Mouse (Mus musculus): ENCODE results near the gene Cab39l. TPM values are rescaled to one million over a fixed set of nuclear protein-coding genes. Genes with fewer than 3 reads are reported as not detected.
"Not testable (repeated sequence)": the region's sequence is repeated elsewhere in the genome, so short reads cannot be mapped to it uniquely, and the experiment has no call there.

Gene Cab39l
- total RNA-seq, 1 experiment from 2014 or later: 27.5 TPM

DNA sequence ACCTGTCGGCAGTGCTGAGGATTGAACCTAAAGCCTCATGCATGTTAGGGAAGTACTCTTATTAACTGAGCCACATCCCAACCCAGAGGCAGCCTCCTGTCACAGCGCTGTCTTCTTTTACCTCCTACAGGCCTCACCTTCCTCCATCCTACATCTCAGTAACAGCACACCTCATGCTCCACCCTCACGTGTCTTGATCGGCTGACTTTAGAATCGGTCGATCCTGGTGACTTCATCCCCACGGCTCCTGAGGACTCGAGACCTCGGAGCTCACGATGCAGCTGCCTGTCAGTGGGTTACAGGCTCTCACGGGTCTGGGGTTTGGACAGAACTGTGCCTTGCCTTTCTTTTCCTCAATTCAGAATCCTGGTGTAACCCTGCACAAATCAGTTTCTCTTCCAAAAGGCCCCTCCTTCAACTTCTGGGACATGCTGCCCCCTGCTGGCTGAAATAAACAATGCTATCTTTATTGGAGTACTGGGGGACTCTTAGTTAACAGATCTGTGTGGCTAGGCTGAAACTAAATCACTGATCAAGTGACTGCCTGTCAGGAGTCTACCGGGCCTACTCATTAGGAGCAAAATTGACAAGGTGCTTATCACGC lies 115.3 kb downstream of the Cab39l start:
- ATAC-seq (replicated peaks; ENCODE audit: low read depth, poor library complexity, severe bottlenecking): peak; percentile 62

DNA sequence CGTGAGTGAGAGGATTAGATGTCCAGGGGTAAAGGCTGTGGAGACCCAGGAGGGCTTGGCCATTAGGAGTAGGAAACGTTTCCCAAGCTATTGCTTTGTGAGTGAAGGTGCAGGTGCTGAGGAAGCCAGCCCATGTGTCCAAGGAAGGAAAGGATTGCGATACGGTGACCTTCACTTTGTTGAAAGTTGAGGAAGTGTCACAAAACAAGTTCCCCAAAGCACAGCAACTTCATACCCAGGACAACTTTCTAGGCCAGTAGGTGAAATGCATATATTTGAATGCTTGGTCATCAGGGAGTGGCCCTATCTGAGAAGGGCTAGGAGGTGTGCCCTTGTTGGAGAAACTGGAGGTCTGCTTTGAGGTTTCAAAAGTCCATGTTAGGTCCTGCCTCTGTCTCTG lies 116.3 kb downstream of the Cab39l start:
- no peak for ATAC-seq (replicated peaks; ENCODE audit: low read depth, poor library complexity, severe bottlenecking)

DNA sequence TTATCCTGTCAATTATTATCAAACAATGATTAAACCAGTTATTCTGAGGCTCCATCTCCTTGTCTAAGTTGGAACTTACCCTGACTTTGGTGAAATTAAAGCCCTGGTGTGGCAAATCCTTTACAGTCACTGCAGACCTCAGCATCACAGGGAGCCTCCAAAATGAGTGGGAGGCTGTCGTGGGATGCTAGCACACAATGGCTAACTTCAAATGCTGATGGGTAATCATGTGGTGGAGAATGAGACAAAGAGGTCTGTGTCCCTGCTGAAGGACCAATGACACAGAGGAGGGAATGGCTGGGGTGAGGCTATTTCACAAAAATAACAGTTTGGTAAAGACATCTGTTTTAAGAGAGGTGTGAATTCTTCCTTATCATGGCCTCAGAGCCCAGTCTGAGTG lies 117.1 kb downstream of the Cab39l start:
- ATAC-seq (replicated peaks; ENCODE audit: low read depth, poor library complexity, severe bottlenecking): no peak

DNA sequence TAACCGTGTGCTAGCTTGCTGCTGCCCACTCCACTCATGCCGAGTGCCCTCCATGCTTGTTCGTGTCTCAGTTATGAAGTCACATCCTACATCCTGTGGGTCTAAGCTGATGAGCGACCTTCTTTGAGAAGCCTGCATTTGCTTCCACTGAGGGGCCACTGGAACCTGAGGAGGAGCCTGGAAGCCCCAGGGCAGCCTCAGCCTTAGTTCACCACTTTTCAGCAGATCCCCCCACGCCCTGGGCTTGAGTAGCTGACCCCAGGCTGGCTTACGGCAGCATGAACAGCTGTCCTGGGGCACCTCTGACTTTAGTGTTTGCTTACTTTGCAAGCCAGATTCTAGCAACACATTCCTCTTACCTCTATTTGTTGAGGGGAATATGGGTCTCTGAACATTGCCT lies 126.0 kb downstream of the Cab39l start:
- ATAC-seq (replicated peaks; ENCODE audit: low read depth, poor library complexity, severe bottlenecking): no peak

GRCm38 (mm10) chr14:59576385-59576784 lies 135.6 kb downstream of the Cab39l start:
- ATAC-seq (replicated peaks; ENCODE audit: low read depth, poor library complexity, severe bottlenecking): no peak

- peak; percentile 77 for ATAC-seq (replicated peaks; ENCODE audit: low read depth, poor library complexity, severe bottlenecking)
Measured at GRCm38 (mm10) chr14:59590614-59591013, 149.8 kb downstream of the Cab39l start.

GRCm38 (mm10) chr14:59591901-59592300 lies 151.1 kb downstream of the Cab39l start:
- ATAC-seq (replicated peaks; ENCODE audit: low read depth, poor library complexity, severe bottlenecking): no peak

DNA sequence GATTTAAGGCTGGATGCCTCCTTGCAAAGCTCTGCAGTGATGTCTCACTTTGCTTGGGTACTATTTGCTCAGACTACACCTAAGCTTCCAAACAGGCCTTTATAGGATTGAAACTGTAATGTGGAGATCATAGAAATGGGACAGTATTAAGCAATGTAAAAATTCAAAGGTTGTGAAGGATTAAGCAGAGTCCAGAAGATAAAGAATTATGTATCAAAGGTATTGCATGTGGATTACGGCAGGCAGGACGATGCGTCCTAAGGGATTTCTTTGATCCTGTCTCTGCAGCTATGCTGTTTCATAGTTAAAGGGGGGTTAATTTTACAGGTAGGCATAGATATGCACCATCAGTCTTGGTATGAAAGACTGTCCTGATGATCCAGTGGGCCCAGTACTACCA lies 151.8 kb downstream of the Cab39l start:
- ATAC-seq (replicated peaks; ENCODE audit: low read depth, poor library complexity, severe bottlenecking): no peak

- no peak for ATAC-seq (replicated peaks; ENCODE audit: low read depth, poor library complexity, severe bottlenecking)
Measured at GRCm38 (mm10) chr14:59594988-59595387, 154.2 kb downstream of the Cab39l start.

GRCm38 (mm10) chr14:59597398-59598259 lies 156.9 kb downstream of the Cab39l start, which contains the start of gene Cdadc1:
TSS of gene Cdadc1 (minus strand) at chr14:59597959.
- ATAC-seq (replicated peaks; ENCODE audit: low read depth, poor library complexity, severe bottlenecking): peak; percentile 96

- ATAC-seq (replicated peaks; ENCODE audit: low read depth, poor library complexity, severe bottlenecking): no peak; the same call in 1 of the 2 replicates
Measured at GRCm38 (mm10) chr14:59598260-59598627, 157.5 kb downstream of the Cab39l start.

GRCm38 (mm10) chr14:59604002-59604645 lies 163.4 kb downstream of the Cab39l start:
- peak; percentile 73 for ATAC-seq (replicated peaks; ENCODE audit: low read depth, poor library complexity, severe bottlenecking)

- peak; percentile 73 for ATAC-seq (replicated peaks; ENCODE audit: low read depth, poor library complexity, severe bottlenecking)
Measured at GRCm38 (mm10) chr14:59605671-59606353, 165.0 kb downstream of the Cab39l start.

- 0 out of 2 replicates have a peak, but pooled peaks have one; percentile 22 for ATAC-seq (replicated peaks; ENCODE audit: low read depth, poor library complexity, severe bottlenecking)
Measured at GRCm38 (mm10) chr14:59607021-59607420, 166.2 kb downstream of the Cab39l start.

- ATAC-seq (replicated peaks; ENCODE audit: low read depth, poor library complexity, severe bottlenecking): peak; percentile 74; the same call in 1 of the 2 replicates
Measured at GRCm38 (mm10) chr14:59612920-59613625, 172.3 kb downstream of the Cab39l start.

GRCm38 (mm10) chr14:59614149-59614548 lies 173.4 kb downstream of the Cab39l start:
- not testable (repeated sequence) for ATAC-seq (replicated peaks; ENCODE audit: low read depth, poor library complexity, severe bottlenecking)

GRCm38 (mm10) chr14:59616802-59617201 lies 176.0 kb downstream of the Cab39l start:
- ATAC-seq (replicated peaks; ENCODE audit: low read depth, poor library complexity, severe bottlenecking): no peak

DNA sequence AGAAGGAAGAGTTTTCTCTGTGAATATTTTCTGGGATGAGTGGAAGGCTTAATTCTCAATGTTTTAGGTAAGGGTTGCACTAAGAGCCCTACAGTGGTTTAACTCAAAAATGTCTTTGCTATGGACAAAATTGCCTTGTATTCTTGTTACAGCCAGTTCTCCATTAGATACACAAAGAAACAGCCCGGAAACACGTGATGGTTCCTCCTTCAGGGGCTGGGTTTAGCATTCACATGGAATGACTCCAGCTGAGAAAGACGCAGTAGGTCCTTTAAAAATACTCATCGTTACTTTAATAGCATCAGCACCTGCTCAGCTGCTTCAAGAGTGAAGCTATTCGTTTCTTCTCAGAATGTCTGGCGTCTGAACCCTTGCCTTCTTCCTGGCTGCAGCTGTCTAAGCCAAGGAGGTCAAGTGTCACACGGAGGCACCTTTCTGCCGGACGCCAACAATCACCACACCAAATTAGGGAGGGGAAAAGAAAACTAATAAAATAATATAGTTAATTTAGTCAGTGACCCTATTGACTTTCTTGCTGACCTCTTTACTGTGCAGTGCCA lies 183.6 kb downstream of the Cab39l start:
- ATAC-seq (replicated peaks; ENCODE audit: low read depth, poor library complexity, severe bottlenecking): no peak

DNA sequence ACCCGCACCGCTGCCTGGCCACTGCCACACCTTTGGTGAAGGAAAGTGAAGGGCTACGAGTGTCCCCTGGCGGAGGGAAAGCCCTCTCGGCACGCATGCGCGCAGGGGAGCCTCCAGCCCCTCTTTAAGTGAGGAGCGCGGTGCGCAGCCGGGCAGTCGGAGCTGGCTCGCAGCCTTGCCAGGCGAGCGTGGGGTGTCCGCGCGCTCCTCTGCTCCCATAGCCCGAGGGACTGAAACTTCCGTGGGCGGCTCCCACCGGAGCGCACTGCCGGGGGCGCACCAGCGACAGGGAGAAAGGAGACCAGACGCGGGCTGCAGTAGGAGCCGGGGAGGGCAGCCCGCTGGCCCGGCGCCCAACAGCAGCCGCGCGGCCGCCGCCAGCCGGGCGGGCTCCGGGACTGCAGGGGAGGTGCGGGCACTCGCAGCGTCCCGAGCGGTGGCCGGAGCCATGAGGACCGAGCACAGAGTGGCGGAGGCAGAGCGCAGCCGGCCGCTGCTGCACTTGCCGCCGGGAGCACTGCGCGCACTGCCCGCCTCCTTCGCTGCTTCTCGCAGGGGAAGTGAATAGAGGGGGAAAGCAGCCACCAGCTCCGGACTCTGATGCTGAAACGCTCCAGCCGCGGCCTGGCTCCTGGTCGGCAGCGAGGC lies 184.5 kb downstream of the Cab39l start, which contains the start of gene Shisa2:
Gene Shisa2, plus strand, starts transcription at position 151 of the 648 bp plus-strand sequence.
- ATAC-seq (replicated peaks; ENCODE audit: low read depth, poor library complexity, severe bottlenecking): peak; percentile 70
